Mouse (Mus musculus): Measurements from ENCODE around the gene Pax4. TPM values are rescaled to one million over a fixed set of nuclear protein-coding genes. Genes with fewer than 3 reads are reported as not detected.
A peak's percentile ranks its signal among the peaks of the same experiment; 100 is the strongest.

The Pax4 gene
- not detected in 2 replicates for polyA plus RNA-seq (2015; fragmentation: Nextera tagmentation; extraction: Ambion mirVana)

DNA sequence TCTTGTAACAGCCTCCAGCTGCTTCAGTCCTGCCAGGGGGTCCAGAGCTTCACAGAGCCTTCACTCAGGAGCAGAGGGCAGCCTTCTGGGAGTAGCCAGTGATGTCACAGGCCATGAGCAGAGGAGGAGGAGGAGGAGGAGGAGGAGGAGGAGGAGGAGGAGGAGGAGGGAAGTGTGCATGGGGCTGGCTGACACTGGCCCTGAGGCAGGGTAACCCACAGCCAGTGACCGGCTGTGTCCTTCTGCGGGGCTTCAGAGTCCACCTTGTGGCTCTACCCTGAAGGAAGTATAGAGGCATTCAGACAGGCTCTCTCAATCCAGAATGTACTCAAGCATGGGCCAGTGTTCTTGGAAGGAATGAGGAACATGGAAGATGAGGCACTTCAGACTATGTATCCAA is at the start of gene Pax4:
TSS of gene Pax4 (minus strand) at position 101 of the 400 bp plus-strand sequence.
- Histone ChIP-seq H3K9me3 (no peaks in the 10 kb centered on the region), H3K36me3 (no peaks in the 10 kb centered on the region), H3K9ac (replicated peaks) (no peak within 1 kb of the TSS), H3K4me1 (replicated peaks) (0 out of 2 replicates have a peak, but pooled peaks cover 4% of the 10 kb centered on the region), H3K4me3 (replicated peaks) (no peak within 1 kb of the TSS), H3K27ac (no peak within 1 kb of the TSS), H3K27me3 (peaks cover 42% of the 10 kb centered on the region), H3K4me2 (replicated peaks) (no peak within 1 kb of the TSS)
- 85% methylated on average over 2 of the region's 2 CpGs for WGBS
- no peak for ATAC-seq

DNA sequence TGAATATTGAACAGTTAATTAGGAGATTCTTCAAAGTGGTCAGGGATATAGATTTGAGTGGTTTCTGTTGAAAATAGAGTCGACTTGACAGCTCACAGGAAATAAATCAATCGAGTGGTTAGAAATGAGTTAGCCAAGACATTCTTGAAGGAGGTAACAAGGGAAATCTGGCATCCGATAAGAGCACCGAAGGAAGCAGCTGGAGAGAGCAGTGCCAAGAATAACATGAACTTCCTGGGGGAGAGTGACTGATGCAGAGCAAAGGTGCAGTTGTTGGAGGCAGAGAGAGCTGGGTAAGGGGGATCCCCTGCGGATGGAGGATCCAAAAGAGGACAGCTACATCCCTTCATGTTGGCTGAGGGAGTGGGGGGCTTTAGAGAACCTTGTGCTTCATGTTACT is 48.7 kb upstream of the Pax4 start:
- Histone ChIP-seq H3K27me3 (no peaks in the 10 kb centered on the region), H3K9me3 (no peaks in the 10 kb centered on the region), H3K4me2 (replicated peaks) (no peak overlapping the region), H3K9ac (replicated peaks) (no peak overlapping the region), H3K36me3 (peaks cover 8% of the 10 kb centered on the region), H3K4me1 (replicated peaks) (peaks cover 7% of the 10 kb centered on the region; the same call in 1 of the 2 replicates), H3K27ac (no peak overlapping the region), H3K4me3 (replicated peaks) (no peak overlapping the region)
- 82% methylated on average over 5 of the region's 5 CpGs for WGBS
- ATAC-seq, result no peak

DNA sequence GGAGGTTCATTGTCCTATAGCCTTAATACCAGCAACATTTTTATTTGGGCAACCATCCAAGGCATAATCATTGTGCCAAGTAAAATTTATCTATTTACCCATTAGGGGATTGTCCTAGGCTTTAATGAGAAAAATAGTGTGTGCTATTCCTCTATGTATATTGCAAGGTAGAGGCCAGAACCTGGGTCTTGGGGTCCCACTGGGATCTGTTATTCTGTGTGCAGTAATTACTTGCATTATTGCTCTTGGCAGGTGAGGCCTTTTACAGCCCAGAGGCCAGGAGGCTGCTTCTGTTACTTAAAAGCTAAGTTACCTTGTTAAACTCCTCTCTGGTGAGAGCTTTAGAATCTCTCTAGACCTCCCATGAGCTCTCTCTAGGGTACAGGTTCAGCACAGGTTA is 42.0 kb upstream of the Pax4 start:
- peaks cover 16% of the 10 kb centered on the region for H3K36me3 ChIP-seq
- no peaks in the 10 kb centered on the region for H3K9me3 ChIP-seq
- H3K4me1 ChIP-seq (replicated peaks), result no peaks in the 10 kb centered on the region
- no peak for ATAC-seq
- H3K9ac ChIP-seq (replicated peaks), result no peak overlapping the region
- no peak overlapping the region for H3K4me3 ChIP-seq (replicated peaks)
- no peaks in the 10 kb centered on the region for H3K27me3 ChIP-seq
- H3K4me2 ChIP-seq (replicated peaks), result no peak overlapping the region
- H3K27ac ChIP-seq, result no peak overlapping the region

- no peak overlapping the region for H3K27ac ChIP-seq
- no peak overlapping the region for H3K4me3 ChIP-seq (replicated peaks)
- no peaks in the 10 kb centered on the region for H3K9me3 ChIP-seq
- WGBS, result 95% methylated on average over 5 of the region's 5 CpGs
- no peak overlapping the region for H3K4me2 ChIP-seq (replicated peaks)
- H3K27me3 ChIP-seq, result no peaks in the 10 kb centered on the region
- peaks cover 16% of the 10 kb centered on the region for H3K36me3 ChIP-seq
- no peaks in the 10 kb centered on the region for H3K4me1 ChIP-seq (replicated peaks)
- H3K9ac ChIP-seq (replicated peaks), result no peak overlapping the region
- ATAC-seq, result no peak
Observed at GRCm38 (mm10) chr6:28490612-28491011, 41.5 kb upstream of the Pax4 start.

- H3K4me1 ChIP-seq (replicated peaks), result peaks cover 8% of the 10 kb centered on the region
- whole genome bisulfite sequencing, result 94% methylated on average over 1 of the region's 1 CpGs
- no peak for ATAC-seq
Observed at GRCm38 (mm10) chr6:28488204-28488851, 39.2 kb upstream of the Pax4 start.

DNA sequence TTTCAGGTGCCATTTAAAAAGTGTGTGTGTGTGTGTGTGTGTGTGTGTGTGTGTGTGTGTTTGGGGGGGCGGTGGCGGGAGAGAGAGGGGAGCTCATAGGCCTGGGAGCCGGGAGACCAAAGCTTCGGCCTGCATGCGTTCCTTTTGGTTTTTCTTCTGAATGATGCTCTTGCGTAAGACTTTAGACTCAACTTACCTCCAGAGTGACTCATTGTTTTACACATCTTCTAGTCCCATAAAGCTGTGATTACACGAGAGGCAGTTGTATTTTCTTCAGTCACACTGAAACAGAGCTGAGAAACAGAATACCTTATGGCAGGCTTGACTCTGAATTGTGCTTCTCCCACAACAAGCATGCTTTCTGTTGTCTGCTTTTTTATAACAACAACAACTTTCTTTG is 37.8 kb upstream of the Pax4 start:
- Histone ChIP-seq H3K36me3 (peaks cover 2% of the 10 kb centered on the region; the same call in 1 of the 2 replicates), H3K4me3 (replicated peaks) (no peak overlapping the region), H3K27me3 (no peaks in the 10 kb centered on the region), H3K9ac (replicated peaks) (no peak overlapping the region), H3K9me3 (no peaks in the 10 kb centered on the region), H3K27ac (no peak overlapping the region), H3K4me1 (replicated peaks) (peaks cover 20% of the 10 kb centered on the region), H3K4me2 (replicated peaks) (no peak overlapping the region)
- 93% methylated on average over 7 of the region's 7 CpGs for WGBS
- no peak for ATAC-seq

More at GRCm38 (mm10) chr6:28488204-28488851, 39.2 kb upstream of the Pax4 start:
- Histone ChIP-seq H3K4me2 (replicated peaks) (no peak overlapping the region), H3K27me3 (no peaks in the 10 kb centered on the region), H3K36me3 (peaks cover 14% of the 10 kb centered on the region), H3K27ac (no peak overlapping the region), H3K9ac (replicated peaks) (no peak overlapping the region), H3K4me3 (replicated peaks) (no peak overlapping the region), H3K9me3 (no peaks in the 10 kb centered on the region)

DNA sequence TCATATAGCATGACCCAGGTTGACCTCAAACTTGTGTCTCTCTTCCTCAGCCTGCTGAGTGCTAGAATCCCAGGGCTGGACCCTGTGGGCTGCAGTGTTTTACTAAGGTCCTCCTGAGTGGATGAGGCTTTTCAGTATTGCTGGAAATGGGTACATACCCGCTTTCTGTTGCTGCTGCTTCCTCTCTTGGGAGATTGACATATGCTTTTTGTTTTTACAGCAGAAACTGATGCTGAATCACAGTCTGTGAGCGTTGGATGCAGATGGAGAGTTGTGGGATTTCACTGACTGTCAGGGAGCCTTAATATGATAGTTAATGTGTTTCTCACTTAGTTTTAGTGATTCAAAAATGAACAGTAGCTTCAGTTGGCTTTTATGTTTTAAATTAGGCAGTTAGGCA is 37.3 kb upstream of the Pax4 start:
- no peak overlapping the region for H3K27ac ChIP-seq
- no peak for ATAC-seq
- H3K9ac ChIP-seq (replicated peaks), result no peak overlapping the region
- no peaks in the 10 kb centered on the region for H3K27me3 ChIP-seq
- no peak overlapping the region for H3K4me3 ChIP-seq (replicated peaks)
- H3K4me2 ChIP-seq (replicated peaks), result no peak overlapping the region
- H3K36me3 ChIP-seq, result 0 out of 2 replicates have a peak, but pooled peaks cover 2% of the 10 kb centered on the region
- H3K9me3 ChIP-seq, result no peaks in the 10 kb centered on the region
- 90% methylated on average over 2 of the region's 2 CpGs for WGBS
- H3K4me1 ChIP-seq (replicated peaks), result peaks cover 24% of the 10 kb centered on the region

DNA sequence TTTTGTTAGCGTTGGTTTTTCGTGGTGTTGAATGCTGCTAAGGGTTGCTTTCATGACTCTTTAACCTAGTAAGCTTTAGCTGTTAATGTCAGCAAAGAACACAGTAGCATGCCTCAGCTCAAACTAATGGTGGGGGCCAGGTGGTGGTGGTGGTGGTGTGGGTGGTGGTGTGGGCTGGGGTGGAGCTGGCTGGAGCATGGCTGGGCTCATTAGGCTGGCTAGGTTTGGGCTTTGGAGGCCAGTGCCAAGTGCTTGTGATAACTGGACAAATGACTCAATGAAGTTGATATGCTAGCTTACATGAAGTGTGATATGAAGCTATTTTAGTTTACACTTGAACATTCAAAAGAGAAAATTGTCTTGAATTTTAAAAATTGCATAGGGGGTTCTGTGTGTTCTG is 36.9 kb upstream of the Pax4 start:
- Histone ChIP-seq H3K27me3 (no peaks in the 10 kb centered on the region), H3K4me3 (replicated peaks) (no peak overlapping the region), H3K9me3 (no peaks in the 10 kb centered on the region), H3K36me3 (0 out of 2 replicates have a peak, but pooled peaks cover 2% of the 10 kb centered on the region), H3K4me1 (replicated peaks) (peaks cover 29% of the 10 kb centered on the region), H3K4me2 (replicated peaks) (no peak overlapping the region), H3K9ac (replicated peaks) (no peak overlapping the region), H3K27ac (no peak overlapping the region)
- ATAC-seq, result no peak
- WGBS, result 100% methylated on average over 2 of the region's 2 CpGs

- Histone ChIP-seq H3K27ac (no peak overlapping the region), H3K27me3 (no peaks in the 10 kb centered on the region), H3K9ac (replicated peaks) (no peak overlapping the region), H3K4me2 (replicated peaks) (no peak overlapping the region), H3K4me3 (replicated peaks) (no peak overlapping the region), H3K36me3 (0 out of 2 replicates have a peak, but pooled peaks cover 2% of the 10 kb centered on the region), H3K9me3 (no peaks in the 10 kb centered on the region), H3K4me1 (replicated peaks) (peaks cover 39% of the 10 kb centered on the region)
- ATAC-seq, result no peak
- 90% methylated on average over 4 of the region's 4 CpGs for WGBS
Observed at GRCm38 (mm10) chr6:28482711-28483315, 33.7 kb upstream of the Pax4 start.

DNA sequence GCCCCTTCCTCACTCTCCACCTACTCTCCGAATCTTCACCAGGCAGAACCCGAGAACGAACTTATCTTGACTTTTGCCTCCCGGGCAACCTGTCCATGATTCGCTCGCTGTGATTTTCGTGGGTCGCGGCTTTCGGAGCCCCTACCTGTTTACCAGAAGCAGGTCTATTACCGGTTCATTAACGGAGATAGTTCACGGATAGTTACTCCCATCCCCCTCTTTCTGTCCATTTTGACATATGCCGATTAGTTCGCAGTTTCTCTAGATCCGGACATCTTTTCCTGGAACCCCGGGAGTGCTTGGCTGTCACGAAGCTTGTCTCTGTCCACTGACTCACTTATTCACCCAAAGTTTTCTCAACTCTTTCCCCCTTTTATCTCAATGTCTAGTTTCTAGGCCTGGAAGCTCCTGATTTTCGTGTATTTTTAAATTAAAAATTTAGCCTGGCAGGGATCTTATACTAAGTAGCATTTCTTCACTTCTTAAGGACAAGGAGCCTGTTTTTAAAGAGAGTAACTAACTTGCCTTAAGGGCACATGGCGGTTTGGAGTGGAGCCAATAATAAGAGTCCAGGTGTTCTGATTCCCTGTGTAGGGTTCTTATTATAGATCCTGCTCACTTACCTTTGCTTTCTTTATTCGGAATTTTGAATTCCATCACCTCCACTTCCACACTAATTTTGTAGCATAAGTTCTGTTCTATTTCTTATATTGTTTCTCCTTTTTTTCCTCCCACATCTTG is 31.8 kb upstream of the Pax4 start:
- Histone ChIP-seq H3K27ac (peak overlapping the region; percentile 77; the same call in 1 of the 2 replicates), H3K4me2 (replicated peaks) (peak overlapping the region; percentile 93), H3K27me3 (no peaks in the 10 kb centered on the region), H3K9ac (replicated peaks) (peak overlapping the region; percentile 87), H3K4me3 (replicated peaks) (peak overlapping the region; percentile 93), H3K36me3 (0 out of 2 replicates have a peak, but pooled peaks cover 2% of the 10 kb centered on the region), H3K9me3 (no peaks in the 10 kb centered on the region), H3K4me1 (replicated peaks) (peaks cover 39% of the 10 kb centered on the region)
- 8% methylated on average over 21 of the region's 21 CpGs for WGBS
- no peak for ATAC-seq

GRCm38 (mm10) chr6:28479865-28480751 is 31.0 kb upstream of the Pax4 start:
- H3K9me3 ChIP-seq, result no peaks in the 10 kb centered on the region
- H3K27ac ChIP-seq, result peak overlapping the region; percentile 77
- ATAC-seq, result peak; percentile 99
- H3K27me3 ChIP-seq, result no peaks in the 10 kb centered on the region
- peak overlapping the region; percentile 93 for H3K4me3 ChIP-seq (replicated peaks)
- 0 out of 2 replicates have a peak, but pooled peaks cover under 1% of the 10 kb centered on the region for H3K36me3 ChIP-seq
- H3K4me1 ChIP-seq (replicated peaks), result peaks cover 39% of the 10 kb centered on the region
- peak overlapping the region; percentile 93 for H3K4me2 ChIP-seq (replicated peaks)
- H3K9ac ChIP-seq (replicated peaks), result peak overlapping the region; percentile 87
- WGBS, result under 1% methylated on average over 68 of the region's 68 CpGs
